Mouse (Mus musculus): ENCODE measurements around the gene Trappc1.

- no peak for TF ChIP-seq CTCF (IDR thresholded peaks at IDR 0.05; ENCODE audit: extremely low read depth, insufficient read depth, insufficient read length, insufficient replicate concordance)
- no peak; the same call in 1 of the 2 replicates for TF ChIP-seq POLR2A (IDR thresholded peaks at IDR 0.05; ENCODE audit: low read depth, low read length)
Observed at GRCm38 (mm10) chr11:69368356-69369214, 44.8 kb downstream of the Trappc1 start.
